Mouse (Mus musculus): ENCODE results near the gene Arhgef25. TPM values are rescaled to one million over a fixed set of nuclear protein-coding genes. Genes with fewer than 3 reads are reported as not detected.
"Not testable (repeated sequence)": the region's sequence is repeated elsewhere in the genome, so short reads cannot be mapped to it uniquely, and the experiment has no call there.

Gene Arhgef25
- polyA plus RNA-seq, 1 experiment from 2014 or later: 8.2 TPM

DNA sequence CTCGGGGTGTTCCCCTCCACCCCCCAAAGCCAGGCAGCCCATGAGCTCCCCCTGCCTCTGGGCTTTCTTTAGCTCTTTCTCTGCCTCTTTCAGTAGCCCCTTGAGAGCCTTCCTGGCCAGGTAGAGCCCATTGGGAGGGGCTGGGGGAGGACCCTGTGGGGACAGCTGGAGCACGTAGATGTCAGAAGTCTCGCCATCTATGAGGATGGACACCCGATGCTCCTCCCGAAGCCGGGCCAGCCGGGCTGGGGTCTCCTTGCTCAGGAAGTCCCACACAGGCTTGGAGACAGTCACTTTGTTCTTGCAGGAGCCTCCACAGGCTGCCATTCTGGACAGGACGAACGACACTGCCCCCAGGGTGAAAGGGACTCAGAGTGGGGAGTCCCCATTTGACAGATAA is 3.1 kb upstream of the Arhgef25 start:
- ATAC-seq (ENCODE audit: low read depth) (no peak), DNase-seq (no peak)
- H3K4me3 ChIP-seq (replicated peaks): no peak overlapping the region
- peak overlapping the region; percentile 43; the same call in 1 of the 2 replicates for H3K9ac ChIP-seq
- peak overlapping the region; percentile 89 for H3K27ac ChIP-seq
- peak overlapping the region; percentile 34 for H3K4me2 ChIP-seq
- no peaks in the 10 kb centered on the region for H3K27me3 ChIP-seq
- peaks cover 92% of the 10 kb centered on the region for H3K4me1 ChIP-seq (replicated peaks)
- 71% methylated on average over 9 of the region's 9 CpGs for WGBS (ENCODE audit: insufficient replicate concordance)
- H3K9me3 ChIP-seq (replicated peaks): no peaks in the 10 kb centered on the region
- H3K36me3 ChIP-seq: peaks cover 21% of the 10 kb centered on the region

DNA sequence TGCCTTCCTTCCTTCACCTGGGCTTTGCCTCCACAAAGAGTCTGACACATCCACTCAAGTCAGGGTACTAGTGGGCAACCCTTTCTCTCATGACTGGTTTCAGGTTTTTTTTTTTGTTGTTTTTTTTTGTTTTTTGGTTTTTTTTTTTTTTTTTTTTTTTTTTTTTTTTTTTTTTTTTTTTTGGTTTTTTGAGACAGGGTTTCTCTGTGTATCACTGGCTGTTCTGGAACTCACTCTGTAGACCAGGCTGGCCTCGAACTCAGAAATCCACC is 2.1 kb upstream of the Arhgef25 start:
- not testable (repeated sequence) for H3K27me3 ChIP-seq; H3K4me3 ChIP-seq (replicated peaks); H3K9me3 ChIP-seq (replicated peaks); H3K9ac ChIP-seq; DNase-seq; ATAC-seq (ENCODE audit: low read depth); H3K4me2 ChIP-seq
- peaks cover 90% of the 10 kb centered on the region for H3K4me1 ChIP-seq (replicated peaks)
- peaks cover 11% of the 10 kb centered on the region for H3K36me3 ChIP-seq
- 64% methylated on average over 1 of the region's 1 CpGs for WGBS (ENCODE audit: insufficient replicate concordance)
- H3K27ac ChIP-seq: peak overlapping the region; percentile 90

DNA sequence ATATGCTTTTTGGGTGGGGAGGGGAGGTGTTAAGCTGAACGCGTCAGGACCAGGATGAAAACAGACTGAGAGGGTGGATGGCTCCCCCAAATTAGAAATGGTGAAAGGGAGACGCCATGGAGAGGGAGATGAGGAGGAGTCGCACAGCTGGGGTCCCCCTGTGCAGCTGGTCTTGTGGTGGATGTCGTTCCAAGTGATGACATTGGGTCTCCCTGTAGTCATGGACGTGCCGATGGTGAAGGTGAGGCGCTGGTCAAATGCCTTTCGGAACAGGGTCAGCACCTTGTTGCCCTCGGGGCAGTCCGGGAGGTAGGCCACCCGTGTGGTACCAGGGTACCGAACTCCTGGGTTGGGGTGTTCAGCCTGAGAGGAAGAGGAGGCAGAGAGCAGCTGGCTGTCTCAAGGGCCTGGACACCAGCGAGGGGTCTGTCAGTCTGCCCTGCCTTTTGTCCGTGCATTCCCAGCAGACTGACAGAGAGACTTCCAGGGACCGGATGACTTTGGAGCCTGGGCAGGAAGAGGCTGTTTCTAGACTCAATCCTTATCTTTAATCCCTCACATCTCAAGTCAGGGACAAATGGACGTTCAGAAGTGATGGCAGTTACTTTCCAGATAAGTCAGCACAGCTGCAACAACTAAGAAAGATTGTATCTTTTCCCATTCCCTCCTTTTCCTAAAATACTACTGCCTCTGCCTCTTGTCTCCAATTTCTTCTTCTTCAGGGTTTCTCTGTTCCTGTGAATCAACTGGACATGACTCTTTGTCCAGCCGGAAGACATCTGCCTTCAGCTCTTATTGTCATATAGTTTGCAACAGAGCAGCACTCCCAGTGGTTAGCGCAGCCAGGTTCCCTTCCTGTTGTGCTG is 1.5 kb upstream of the Arhgef25 start:
- Histone ChIP-seq H3K27me3 (no peaks in the 10 kb centered on the region), H3K4me3 (replicated peaks) (no peak overlapping the region), H3K36me3 (peaks cover 10% of the 10 kb centered on the region; the same call in 1 of the 2 replicates), H3K9ac (peak overlapping the region; percentile 79), H3K9me3 (replicated peaks) (no peaks in the 10 kb centered on the region), H3K4me1 (replicated peaks) (peaks cover 87% of the 10 kb centered on the region), H3K27ac (peak overlapping the region; percentile 90), H3K4me2 (peak overlapping the region; percentile 99)
- DNase-seq (no peak), ATAC-seq (ENCODE audit: low read depth) (no peak)
- 57% methylated on average over 19 of the region's 19 CpGs for WGBS (ENCODE audit: insufficient replicate concordance)

DNA sequence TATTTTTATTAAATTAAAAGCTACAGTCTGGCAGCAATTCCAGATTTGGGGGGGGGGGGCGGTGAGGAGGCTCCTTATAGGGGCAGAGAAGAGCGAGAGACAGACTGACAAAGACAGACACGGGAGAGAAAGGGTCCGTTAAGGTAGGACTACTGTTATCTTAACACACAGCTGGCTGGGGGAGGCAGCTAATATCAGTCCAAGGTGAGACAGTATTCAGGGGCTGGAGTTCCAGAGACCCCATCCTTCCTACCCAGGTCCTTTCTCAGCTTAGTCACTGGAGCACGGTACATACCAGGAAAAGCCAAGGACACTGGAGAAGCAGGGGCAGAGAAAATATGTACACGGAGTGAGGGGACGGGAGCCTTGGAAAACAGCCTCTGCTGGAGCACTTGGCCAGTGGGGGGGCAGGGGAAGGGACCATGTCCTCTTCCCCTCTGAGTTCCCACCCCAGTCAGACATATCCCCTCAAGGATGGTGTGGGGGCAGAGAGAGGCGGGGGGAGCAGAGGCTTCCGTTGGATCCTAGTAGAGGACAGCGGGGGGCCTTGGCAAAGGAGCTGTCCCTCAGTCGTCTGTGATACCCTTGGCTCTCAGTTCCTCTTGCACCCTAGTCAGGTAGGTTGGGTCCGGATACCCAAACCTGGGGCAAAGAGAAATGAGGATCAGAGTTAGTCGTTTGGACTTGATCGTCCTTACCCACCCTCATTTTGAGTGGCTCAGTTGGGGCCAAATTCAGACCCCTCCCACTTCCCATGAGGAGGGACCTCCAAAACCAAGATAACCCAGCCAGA is 711 bp upstream of the Arhgef25 start:
- Histone ChIP-seq H3K27ac (peak overlapping the region; percentile 90), H3K4me1 (replicated peaks) (peaks cover 84% of the 10 kb centered on the region), H3K4me3 (replicated peaks) (peak overlapping the region; percentile 64), H3K9me3 (replicated peaks) (no peaks in the 10 kb centered on the region), H3K27me3 (no peaks in the 10 kb centered on the region), H3K36me3 (peaks cover 10% of the 10 kb centered on the region; the same call in 1 of the 2 replicates), H3K9ac (peak overlapping the region; percentile 79), H3K4me2 (peak overlapping the region; percentile 99)
- peak; percentile 34 for ATAC-seq (ENCODE audit: low read depth)
- 22% methylated on average over 14 of the region's 14 CpGs for WGBS (ENCODE audit: insufficient replicate concordance)
- no peak for DNase-seq

DNA sequence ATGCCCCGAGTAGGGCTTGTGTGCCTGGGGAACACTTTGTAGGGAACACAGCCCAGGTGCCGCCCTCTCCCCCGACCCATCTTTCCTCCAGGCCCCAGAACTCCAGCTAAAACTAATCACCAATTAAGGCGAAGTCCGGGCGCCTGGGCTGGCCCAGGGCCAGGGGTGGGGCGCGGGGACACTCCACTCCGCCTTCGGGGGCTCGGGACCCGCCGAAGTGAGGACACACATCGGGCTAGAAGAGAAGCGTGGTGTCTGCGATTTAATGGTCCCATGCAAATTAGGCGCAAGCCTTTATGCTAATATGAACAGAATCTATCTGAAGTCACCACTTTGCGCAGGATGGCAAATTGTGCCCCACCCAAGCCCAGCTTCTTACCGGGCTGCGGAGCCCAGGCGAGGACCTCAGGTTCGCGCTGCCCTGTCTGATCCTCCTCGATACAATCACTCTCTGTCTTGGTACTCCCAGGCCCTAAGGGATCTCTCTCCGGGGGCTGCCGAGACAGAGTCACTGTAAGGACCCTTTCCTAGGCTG is 700 bp downstream of the Arhgef25 start:
- H3K36me3 ChIP-seq: peaks cover 10% of the 10 kb centered on the region; the same call in 1 of the 2 replicates
- H3K9me3 ChIP-seq (replicated peaks): no peaks in the 10 kb centered on the region
- peaks cover 77% of the 10 kb centered on the region for H3K4me1 ChIP-seq (replicated peaks)
- peak overlapping the region; percentile 99 for H3K4me2 ChIP-seq
- 1% methylated on average over 26 of the region's 26 CpGs for WGBS (ENCODE audit: insufficient replicate concordance)
- DNase-seq (peak; percentile 68), ATAC-seq (ENCODE audit: low read depth) (peak; percentile 63)
- peak overlapping the region; percentile 90 for H3K27ac ChIP-seq
- H3K27me3 ChIP-seq: peaks cover 7% of the 10 kb centered on the region
- peak overlapping the region; percentile 64 for H3K4me3 ChIP-seq (replicated peaks)
- peak overlapping the region; percentile 79 for H3K9ac ChIP-seq

DNA sequence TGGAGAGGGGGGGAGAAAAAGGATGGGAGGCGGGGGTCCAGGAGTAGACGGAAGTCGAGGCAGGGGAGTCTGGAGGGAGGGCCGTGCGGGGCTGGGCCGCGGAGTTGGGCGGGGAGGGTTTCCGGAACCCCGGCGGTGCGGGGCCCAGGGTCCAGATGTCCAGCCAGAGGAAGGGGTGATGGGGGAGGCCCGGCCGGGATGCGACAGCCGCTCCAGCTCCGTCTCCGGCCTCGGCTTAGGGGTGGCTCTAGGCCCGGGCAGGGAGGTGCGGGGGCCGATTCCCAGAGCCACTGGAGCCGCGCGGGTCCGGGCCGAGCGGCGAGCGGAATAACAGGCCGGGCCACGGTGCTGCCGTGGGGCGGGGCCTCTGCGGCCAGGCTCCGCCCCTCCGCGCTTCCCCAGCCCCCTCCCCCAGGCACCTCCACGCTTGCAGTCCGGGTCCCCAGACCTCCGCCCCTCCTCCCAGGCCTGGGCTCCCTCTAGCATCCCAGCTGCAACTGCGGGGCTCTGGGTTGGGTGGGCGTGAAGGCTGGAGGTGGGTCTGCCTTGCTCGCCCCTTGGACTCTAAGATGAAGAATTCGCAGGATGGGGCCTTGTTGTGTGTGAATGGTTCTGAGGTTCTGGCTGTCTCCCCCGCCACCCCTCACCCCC is 1.3 kb downstream of the Arhgef25 start:
- Histone ChIP-seq H3K9ac (peak overlapping the region; percentile 79), H3K4me2 (peak overlapping the region; percentile 99), H3K4me1 (replicated peaks) (peaks cover 78% of the 10 kb centered on the region), H3K27me3 (peaks cover 13% of the 10 kb centered on the region), H3K9me3 (replicated peaks) (no peaks in the 10 kb centered on the region), H3K4me3 (replicated peaks) (peak overlapping the region; percentile 64), H3K36me3 (peaks cover 10% of the 10 kb centered on the region; the same call in 1 of the 2 replicates), H3K27ac (peak overlapping the region; percentile 90)
- DNase-seq: peak; percentile 53
- ATAC-seq (ENCODE audit: low read depth): peak; percentile 59
- under 1% methylated on average over 44 of the region's 46 CpGs for WGBS (ENCODE audit: insufficient replicate concordance)

DNA sequence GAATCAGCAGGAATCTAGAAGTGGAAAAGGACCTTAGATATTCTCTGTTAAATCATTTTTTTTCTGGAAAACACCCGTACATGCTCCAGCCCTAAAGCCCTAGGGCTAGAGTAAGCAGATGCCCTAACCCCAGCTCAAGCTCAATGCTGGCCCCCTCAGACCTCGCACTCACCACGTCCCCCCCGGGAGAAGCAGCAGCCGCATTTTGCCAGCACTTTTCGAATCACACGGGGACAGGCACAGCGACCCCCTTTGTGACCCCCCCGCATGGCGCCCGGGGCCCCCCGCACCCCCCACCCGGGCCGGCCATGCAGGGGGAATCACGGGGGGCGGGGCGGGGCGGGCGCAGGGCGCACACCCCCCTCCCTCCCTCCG is 1.8 kb downstream of the Arhgef25 start:
- Histone ChIP-seq H3K4me1 (replicated peaks) (peaks cover 78% of the 10 kb centered on the region), H3K4me2 (peak overlapping the region; percentile 99), H3K36me3 (peaks cover 9% of the 10 kb centered on the region; the same call in 1 of the 2 replicates), H3K27me3 (peaks cover 18% of the 10 kb centered on the region), H3K27ac (peak overlapping the region; percentile 90), H3K9me3 (replicated peaks) (no peaks in the 10 kb centered on the region), H3K9ac (peak overlapping the region; percentile 79), H3K4me3 (replicated peaks) (peak overlapping the region; percentile 64)
- DNase-seq: no peak
- no peak for ATAC-seq (ENCODE audit: low read depth)
- 2% methylated on average over 21 of the region's 21 CpGs for WGBS (ENCODE audit: insufficient replicate concordance)

DNA sequence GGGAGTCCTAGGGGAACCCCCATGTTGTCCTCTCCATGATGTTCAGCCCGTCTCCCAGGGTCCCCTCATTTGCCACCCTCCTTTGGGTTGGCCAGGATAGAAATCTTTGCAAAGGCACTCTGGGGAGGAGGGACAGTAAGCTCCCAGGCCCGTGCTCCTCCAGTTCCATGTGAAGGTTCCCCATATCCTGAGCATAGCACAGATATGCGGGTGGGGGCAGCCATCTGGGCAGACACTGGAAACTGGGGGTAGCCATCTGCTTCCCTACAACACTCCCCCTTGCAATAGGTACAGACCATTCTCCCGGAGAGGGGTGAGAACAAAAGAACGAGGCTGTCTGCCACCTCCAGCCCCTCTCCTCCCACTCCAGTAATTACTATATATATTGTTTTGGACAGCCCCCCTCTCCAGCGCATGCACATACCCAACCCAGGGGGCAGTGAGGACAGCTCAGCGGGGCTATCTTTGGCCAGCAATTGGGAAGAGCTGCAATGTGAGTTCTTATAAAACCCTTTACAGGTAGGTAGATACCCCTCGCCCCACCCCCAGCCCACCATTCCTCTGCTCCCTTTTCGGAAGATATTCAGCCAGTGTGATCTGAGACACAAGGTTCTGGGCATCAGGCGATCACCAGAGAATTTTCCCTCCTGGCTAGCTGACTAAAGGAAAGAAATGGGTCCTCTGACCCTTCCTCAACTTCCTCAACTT is 2.4 kb downstream of the Arhgef25 start:
- ATAC-seq (ENCODE audit: low read depth) (no peak), DNase-seq (no peak)
- Histone ChIP-seq H3K27me3 (peaks cover 24% of the 10 kb centered on the region), H3K36me3 (peaks cover 3% of the 10 kb centered on the region; the same call in 1 of the 2 replicates), H3K9me3 (replicated peaks) (no peaks in the 10 kb centered on the region), H3K4me3 (replicated peaks) (peak overlapping the region; percentile 64), H3K9ac (peak overlapping the region; percentile 79), H3K27ac (no peak overlapping the region), H3K4me2 (peak overlapping the region; percentile 99), H3K4me1 (replicated peaks) (peaks cover 73% of the 10 kb centered on the region)
- 61% methylated on average over 10 of the region's 10 CpGs for WGBS (ENCODE audit: insufficient replicate concordance)

DNA sequence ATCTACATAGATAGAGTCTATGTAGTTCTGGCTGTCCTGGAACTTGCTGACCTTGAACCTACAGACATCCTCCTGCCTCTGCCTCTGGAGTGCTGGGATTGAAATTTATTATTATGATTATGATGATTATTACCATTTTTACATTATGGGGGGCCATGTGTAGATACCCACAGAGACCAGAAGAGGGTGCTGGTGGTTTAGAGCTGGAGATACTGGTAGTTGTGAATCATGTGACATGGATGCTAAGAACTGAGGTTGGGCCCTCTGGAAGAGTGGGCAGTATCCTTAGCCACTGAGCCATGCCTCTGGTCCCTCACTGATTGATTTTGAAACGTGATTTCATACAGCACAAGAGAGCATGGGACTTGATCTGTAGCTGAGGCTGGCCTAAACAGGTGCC is 3.4 kb downstream of the Arhgef25 start:
- Histone ChIP-seq H3K4me1 (replicated peaks) (peaks cover 64% of the 10 kb centered on the region), H3K27ac (no peak overlapping the region), H3K4me3 (replicated peaks) (no peak overlapping the region), H3K9ac (no peak overlapping the region), H3K4me2 (no peak overlapping the region), H3K9me3 (replicated peaks) (no peaks in the 10 kb centered on the region), H3K27me3 (peaks cover 34% of the 10 kb centered on the region), H3K36me3 (no peaks in the 10 kb centered on the region)
- ATAC-seq (ENCODE audit: low read depth) (no peak), DNase-seq (no peak)
- WGBS (ENCODE audit: insufficient replicate concordance): 68% methylated on average over 1 of the region's 1 CpGs

DNA sequence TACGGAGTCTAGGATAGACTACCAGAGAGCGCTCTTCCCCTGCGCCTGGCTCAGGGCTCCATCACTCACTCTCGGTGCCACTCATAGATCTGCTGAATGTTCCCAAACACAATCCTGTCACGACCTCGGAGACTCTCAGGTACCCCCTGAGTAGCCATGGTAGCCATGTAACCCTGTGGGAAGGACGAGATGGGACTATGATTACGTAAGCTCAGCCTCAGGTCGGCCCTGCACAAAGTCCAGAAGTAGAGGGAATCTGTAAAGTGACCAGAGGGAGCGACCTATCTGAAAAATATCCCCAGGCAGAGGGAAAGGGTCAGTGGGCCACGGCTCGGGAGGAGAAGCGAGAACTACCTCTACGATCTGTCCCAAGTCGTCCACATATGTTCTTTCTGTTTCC is 4.4 kb downstream of the Arhgef25 start:
- H3K4me3 ChIP-seq (replicated peaks): no peak overlapping the region
- H3K9ac ChIP-seq: no peak overlapping the region
- no peaks in the 10 kb centered on the region for H3K36me3 ChIP-seq
- peaks cover 58% of the 10 kb centered on the region for H3K4me1 ChIP-seq (replicated peaks)
- H3K27ac ChIP-seq: no peak overlapping the region
- H3K9me3 ChIP-seq (replicated peaks): no peaks in the 10 kb centered on the region
- H3K4me2 ChIP-seq: no peak overlapping the region
- no peak for DNase-seq
- ATAC-seq (ENCODE audit: low read depth): no peak
- H3K27me3 ChIP-seq: peaks cover 44% of the 10 kb centered on the region
- WGBS (ENCODE audit: insufficient replicate concordance): 75% methylated on average over 15 of the region's 15 CpGs

Data from liver, embryonic 13.5 days (tissue).